Mouse (Mus musculus) ovary, adult 18-20 months (tissue): Measurements from ENCODE around the gene Sirt3.

ENCODE experiments used
- DNase-seq: peaks from one replicate; pipeline ENCODE4 v3.0.0; 2022; ENCODE audit warnings: low spot score, mixed read lengths

Sirt3 gene

DNA sequence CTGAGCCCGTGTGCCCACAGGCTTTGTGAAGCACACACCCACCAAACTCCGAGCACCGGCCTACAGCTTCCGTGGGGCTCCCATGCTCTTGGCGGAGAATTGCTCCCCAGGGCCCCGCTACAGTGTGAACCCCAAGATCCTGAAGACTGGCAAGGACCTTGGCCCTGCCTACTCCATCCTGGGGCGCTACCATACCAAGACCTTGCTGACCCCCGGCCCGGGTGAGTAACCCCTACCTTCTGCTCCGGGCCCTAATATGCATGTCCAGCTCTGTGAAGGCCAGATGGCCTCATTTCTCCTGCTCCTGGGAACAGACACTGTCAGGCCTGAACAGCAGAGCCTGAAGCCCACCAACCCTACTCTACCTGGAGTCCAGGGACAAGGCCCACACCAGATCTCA lies 33.5 kb downstream of the Sirt3 start:
- DNase-seq, result no peak

DNA sequence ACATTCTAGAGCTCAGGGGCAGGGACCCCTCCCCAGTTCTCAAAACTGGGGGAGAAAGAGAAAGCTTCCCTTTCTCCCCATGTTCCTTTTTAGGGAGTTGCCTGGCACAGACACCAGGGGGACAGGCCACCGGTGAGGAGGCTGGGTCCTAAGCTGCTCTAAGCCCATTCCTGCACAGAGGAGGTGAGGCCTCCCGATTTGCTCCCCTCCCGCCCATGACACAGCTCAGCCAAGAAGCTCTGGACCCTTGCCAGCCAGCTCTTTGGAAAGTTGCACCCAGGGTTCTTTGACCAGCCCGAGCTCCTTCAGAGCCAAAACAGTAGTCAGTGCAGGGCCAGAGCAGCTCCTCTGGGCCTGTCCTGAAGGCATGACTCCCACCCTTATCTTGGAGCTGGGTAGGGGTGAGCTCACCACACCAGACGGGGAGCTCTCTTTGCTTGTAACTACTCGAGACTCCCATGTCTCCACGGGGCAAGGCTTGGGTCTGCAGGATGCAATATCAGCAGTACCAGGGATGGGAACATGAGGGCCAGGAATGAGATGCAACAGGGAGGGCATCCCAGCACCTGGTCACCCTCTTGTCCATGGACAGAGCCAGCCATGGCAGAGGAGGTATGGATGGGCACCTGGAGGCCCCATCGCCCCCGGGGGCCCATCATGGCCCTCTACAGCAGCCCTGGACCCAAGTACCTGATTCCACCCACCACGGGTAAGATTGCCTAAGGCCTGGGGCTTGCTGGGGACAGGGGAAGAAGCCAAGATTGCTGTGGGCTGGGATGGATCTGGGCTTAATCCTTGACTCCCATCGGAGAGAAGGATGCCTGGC lies 34.1 kb downstream of the Sirt3 start, which contains the start of gene Odf3:
Odf3 (plus strand) TSS at position 51 of the 826 bp plus-strand sequence.
- DNase-seq, result peak; percentile 49

DNA sequence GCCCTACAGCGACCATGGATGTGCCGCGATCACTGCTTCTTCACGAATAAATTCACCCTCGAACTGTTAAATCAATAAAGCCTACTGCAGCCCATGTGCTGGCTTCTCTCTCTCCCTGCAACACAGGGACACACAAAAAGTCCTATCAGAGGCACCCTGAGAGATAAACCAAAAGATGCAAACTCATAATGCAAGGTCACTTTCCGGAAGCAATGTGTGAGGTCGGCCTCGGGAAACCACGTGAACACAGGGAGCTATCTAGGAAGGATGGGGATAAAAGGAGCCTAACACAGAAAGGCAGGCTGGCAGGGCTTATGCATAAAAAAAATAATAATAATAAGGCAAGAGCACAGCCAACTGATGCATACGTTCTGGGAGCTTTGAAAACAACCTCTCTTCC lies 35.4 kb downstream of the Sirt3 start:
- DNase-seq, result no peak

DNA sequence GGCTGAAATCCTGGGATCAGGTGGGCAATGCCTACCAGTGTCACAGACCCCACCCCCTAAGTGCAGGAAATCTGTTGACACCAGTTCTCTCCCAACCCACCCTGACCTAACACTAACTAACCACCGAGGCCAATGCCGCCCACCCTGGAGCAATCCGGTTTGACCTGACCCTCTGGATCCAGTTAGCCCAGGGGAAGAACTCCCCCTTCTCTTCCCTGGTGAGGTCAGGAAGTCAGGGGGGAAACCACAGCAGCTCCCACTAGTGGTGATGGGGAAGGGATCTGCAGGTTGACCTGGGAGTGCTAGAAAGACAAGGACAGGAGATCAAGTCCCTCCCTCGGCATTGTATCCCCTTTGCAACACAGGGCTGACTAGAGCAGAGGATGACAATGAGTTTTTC lies 36.4 kb downstream of the Sirt3 start:
- DNase-seq, result no peak

DNA sequence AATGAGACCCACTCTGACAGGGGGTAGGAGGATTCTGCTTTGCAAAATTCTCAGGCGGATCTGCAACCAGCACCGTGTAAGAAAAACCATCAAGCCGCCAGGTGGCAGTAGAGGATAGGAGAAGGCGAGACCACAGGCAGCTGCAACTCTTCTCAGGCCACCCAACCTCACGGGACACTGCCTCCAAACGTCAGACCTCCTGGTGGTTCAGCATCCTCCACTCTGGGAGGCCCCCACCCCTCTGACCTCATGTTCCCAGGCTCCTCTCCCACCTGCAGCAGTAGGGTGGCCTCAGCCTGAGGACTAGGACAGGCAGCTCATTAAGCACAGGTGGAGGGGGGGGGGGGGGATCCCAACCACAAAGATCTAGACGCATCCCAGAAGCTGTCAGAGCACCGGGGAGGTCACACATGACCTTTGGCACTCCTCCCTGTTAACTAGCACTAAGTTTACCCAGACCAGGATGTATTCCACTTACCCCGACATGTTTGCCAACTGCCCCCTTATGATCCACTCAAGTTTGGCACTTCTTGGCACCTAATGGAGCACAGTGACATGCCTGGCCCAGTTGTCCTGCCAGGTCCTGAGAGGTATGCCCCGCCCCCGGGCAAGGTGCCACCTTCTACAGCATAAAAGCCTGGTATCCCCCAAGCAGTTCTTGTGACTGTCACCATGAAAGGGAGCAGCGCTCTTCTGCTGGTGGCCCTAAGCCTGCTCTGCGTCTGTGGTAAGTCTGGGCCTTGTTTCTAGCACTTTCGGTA lies 37.0 kb downstream of the Sirt3 start, which contains the start of gene Scgb1c1:
Scgb1c1 (plus strand) TSS at position 643 of the 761 bp plus-strand sequence.
- DNase-seq, result peak; percentile 65

DNA sequence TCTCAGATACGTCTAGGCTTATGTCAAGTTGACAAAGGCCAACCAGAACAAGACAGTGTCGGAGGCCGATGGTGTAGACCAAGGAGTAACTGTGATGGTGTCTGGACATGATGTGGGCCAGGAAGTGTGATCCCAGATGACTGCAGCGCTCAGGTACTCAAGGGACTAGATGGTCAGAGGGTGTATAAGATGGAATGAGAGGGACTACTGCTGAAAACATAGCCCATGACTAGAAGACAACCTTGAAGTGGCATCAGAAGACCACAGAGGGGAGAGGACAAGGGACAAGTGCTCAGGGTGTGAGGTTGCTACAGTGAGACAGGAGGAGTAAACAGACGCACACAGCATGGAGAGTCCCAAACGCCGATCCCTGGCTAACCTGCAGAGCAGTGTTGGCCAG lies 38.3 kb downstream of the Sirt3 start:
- DNase-seq, result no peak

DNA sequence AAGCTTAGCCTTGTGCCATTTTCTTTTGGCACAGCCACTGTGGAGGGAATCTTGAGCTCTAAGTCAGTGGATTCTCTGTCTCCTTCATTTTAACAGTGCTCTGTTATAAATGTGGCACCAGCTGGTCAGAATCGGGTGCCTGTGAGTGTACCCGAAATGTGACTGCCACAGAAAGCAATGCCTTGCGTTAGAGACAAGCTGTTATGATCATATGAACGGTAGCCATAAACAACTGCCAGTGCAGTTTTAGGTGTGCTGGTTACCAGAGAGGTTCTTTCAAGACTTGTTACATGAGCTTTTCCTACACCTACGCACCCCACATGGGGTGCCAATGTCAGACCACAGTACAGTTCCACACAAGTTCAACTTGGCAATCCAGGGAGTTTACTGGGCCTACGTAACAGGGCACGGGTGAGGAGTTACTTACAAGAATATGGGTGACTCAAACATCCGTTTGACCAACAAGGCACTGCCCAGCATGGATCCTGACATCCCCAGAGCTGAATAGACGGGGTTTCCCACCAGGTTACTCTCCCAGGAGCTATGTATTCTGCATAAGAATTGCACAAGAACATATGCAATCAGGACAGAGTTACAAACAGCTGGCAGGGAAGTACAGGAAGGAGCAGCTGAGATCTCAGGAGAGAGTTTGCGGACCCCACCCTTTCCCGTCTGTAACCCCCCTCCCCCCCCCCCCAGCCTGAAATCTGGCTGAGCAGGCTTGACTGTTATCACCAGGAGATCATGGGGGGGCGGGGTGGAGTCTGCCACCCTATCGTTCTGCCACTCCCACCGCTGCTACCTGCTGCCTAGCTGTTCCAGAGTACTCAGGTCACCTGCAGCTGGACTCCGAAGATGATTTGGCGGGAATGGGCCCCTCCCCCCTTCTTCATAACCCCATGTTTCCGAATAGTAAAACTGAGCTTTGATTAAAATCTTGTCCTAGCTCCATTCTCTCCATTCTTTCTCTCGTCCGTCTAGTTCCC lies 41.1 kb downstream of the Sirt3 start:
- DNase-seq, result no peak

DNA sequence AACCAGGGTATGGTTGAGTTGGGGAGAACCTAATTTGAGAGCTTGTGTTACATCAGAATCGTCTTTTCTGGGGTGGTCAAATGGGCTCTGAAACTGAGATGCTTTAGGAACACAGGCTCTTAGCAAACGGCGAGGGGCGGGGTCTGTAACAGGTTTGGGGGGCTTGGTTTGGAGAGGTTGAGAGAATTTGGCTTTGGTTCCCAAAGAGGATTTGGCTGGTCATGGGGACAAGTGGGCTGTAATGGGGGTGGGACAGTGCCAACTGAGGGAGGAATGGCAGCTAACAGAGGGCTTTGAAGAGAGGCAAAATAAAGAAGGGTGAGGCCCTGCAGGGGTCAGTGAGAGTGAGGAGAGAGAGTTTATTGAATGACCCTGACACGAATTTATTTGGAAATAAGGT lies 42.6 kb downstream of the Sirt3 start:
- DNase-seq, result no peak

DNA sequence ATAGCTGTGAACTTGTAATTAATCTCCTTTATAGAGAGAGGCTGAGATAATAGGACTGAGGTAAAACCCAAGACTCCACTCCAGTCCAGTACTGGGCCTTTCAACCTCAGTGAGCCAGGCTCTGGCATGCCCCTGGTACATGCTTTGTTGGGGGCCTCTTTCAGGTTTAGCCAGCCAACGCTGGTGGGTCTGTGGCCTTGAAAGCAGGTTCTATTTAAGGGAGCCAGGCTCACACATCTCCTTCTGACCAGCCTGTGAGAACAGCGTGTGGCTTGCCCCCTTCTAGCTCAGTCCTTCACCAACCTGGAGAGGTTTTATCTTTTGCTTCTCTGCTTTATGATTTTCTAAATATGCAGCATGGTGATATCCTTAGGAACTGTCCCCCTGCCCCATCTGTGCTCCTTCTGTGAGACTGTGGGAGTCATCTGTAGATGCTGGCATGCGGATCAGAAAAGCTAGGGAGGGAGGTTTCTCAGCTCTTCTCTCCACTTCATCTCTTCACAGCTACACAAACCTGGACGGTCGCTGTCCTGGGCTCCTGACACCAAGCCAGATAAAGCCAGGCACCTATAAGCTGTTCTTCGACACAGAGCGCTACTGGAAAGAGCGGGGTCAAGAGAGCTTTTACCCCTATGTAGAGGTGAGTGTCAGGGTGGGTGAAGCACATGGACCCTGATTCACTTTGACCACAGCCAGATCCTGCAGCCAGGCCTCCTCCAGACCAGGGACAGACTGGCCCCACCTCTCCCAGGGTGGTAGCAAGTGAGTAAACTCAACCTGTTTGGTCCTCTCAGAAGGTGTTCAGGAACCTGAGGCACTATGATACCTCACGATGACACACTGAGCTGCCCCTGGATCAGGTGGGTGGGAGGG lies 45.6 kb downstream of the Sirt3 start:
- DNase-seq, result no peak

DNA sequence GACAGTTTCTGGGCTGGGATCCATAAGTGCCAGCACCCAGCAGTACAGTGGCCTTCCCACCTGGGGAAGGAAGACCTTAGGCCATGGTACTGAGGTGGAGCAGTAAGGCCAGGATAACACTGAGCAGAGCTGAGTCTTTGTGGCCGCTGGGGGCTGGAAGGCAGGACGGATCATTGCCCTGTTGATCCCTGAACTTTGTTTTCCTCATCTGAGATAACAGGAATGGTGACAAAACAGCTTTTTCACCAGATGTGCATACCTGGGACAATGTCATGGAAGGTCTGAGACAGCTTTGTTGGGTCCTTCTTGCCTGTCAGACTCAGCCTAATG lies 46.4 kb downstream of the Sirt3 start:
- no peak for DNase-seq

DNA sequence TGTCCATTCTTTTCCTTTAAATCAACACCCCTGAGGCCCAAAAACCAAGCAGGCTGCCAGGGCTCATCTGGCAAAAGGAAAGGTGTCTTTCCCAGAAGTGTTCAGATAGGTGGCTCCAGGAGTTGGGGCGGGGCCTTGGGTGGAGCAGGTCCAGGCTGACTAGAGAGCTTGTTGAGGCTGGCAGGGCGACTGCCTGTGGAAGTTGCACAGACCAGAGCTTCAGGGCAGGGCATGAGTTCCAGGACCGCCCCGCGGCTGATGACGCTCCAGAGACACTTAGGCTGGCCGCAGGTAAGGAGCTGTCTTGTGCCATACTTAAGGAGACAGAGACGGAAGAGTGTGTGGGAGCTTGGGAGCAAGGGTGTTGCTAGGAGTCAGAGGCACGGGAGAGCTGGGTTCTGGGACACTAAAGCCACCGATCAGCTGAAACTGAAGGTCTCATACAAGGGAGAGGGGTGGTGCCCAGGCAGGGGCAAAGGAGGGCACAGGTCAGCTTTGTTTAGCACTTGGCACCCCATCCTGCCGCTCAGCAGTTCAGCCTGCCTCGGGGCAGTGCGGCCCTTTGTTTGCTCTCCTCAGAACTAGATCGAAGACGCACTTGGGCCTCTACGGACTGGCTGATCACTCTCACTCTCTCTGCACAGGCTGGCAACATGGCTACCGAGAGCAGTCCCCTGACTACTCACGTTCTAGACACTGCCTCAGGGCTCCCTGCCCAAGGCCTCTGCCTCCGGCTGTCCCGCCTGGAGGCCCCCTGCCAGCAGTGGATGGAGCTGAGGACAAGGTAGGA lies 46.9 kb downstream of the Sirt3 start, which contains the start of gene Urah:
Urah (plus strand) TSS at position 51 of the 790 bp plus-strand sequence.
- DNase-seq, result no peak

DNA sequence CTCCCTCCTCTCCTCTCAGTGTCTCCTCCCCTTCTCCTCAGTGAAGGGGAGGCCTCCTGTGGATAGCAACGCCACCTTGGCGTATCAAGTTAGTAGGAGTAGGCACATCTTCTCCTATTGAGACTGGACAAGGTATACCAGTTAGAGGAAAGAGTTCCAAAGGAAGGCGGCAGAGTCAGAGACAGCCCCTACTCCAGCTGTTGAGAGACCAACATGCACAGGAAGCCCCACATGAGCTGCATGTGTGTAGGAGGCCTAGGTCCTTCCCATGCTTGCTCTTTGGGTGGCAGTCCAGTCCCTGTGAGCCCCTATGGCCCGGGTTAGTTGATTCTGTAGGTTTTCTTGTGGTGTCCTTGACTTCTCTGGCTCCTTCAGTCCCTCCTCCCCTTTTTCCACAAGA lies 48.8 kb downstream of the Sirt3 start:
- no peak for DNase-seq

DNA sequence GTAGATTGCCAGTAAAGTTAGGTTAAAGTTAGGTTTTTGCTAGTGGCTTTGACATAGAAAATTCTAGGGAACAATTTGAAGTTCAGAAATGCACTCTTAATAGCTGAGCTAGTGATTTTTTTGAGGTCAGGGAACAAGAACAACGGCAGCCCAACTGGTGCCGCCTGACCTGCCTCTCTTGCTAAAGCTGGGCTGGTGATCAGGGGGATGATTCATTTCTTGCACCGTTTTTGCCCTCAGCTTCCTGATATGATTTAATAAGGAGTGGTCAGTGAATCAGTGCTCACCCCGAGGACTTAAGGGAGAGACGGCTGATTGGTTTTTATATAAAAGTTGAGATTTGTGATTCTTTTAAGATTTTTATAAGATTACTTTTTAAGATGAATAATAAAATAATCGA lies 50.7 kb downstream of the Sirt3 start:
- DNase-seq, result no peak

DNA sequence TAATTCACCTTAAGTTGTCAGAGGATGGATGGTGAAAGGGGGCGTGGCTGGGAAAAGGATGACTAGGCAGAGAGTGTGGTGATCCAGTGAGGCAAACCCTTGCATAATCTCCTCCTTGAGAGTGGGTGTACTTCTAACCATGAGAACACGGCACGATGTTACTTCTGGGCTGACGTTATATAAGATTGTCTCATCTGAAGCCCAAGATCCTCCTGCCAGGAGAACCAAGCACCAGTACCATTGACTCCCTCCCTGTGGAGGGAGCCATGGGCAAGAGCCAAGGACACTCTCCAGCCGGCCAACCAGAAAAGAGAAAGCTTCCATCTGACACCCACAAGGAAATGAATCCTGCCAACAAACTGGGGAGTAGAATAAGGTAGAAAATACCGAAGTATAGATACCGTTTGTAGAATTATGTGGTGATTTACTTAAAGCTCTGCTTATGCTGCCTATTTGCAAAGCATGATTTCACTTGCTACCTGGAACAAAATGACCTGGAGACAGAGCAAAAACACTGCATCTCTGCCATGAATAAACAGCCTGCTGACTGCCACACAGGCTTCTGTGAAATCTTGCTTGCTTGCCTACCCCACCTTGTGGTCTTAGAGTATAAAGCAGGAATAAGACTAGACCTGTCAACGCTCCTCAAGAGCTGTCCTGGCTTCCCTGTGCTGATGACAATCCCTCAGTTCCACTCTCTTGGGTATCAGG lies 53.8 kb downstream of the Sirt3 start:
- no peak for DNase-seq

DNA sequence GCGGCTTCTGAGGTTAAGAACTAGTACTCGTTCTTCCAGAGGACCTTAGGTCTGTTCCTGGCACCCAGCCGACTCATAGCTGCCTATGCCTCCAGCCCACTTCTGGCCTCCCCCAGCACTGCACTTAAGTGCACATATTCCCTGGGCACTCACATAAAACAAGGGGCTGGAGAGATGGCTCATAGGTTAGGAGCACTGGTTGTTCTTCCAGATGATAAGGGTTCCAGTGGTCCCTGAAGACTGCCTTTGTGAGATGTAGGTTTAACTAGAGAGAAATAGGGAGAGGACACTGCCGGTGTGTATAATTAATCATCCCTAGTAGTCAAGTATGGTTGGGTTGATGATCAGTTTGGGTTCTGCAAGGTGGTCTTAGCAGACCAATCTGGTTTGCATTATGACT lies 59.4 kb downstream of the Sirt3 start:
- DNase-seq, result no peak

DNA sequence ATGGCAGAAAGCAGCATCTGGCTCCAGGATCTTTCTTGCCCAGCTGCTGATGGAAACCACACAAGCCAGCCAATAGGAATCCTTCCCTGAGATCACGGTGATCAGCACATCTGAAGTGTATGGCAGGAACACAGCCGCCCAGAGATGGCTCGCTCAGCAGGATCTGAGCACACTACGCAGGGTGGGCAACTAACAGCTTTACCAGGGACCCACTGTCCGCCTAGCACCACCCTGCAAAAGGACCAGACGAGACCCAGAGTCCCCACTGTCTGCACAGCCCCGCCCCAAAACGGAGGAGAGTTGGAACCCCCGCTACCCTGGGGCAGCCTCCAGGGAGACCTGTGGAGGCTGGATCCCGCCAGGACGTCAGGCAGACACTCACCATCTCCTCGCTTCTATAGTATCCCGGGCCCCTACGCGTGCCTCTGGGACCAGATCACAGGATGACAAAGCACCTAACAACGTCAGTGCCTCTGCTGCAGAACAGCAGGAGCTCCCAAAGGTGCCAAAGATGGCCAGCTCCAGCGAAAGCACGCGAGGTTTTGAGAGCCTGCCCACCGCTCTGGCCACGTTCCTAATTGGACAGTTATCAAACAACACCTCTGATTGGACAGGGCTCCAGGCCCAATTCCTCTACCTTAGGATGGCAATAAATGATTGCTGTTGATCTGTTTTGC lies 60.3 kb downstream of the Sirt3 start, which contains the start of gene Zfp941:
Zfp941 (minus strand) TSS at position 526 of the 677 bp plus-strand sequence.
- DNase-seq, result no peak

DNA sequence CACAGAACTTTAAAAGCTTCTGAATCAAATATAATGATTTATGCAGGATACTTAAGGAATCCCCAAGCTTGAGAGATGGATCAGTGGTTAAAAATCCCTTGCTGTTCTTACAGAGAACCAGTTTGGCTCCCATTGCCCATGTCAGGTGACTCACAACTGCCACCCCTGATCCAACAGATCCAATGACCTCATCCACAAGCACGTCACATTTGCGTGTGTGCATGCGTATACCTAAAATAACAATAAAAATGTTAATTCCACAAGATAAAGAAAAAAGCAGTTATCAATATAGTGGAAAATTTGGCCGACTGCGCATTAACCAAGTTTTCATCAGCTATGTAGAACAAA lies 60.8 kb downstream of the Sirt3 start:
- DNase-seq, result no peak

DNA sequence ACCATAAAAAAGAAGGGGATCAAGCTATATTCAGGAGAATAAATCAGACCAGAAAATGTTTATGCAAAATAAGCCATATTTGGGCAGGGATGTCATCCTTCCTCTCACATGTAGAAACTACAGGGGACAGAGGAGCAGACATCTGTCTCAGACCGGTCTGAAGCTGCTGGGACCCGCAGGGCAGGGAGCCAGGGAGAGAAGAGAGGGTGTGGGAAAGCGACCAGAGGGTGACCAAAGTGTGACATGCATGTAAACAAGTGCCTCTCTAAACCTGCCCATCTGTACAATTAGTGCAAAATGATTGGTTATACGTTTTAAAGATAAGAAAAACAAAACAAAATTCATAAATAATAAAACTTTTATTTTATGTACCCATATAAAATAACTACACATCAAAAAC lies 61.9 kb downstream of the Sirt3 start:
- DNase-seq, result no peak
